Mouse (Mus musculus) kidney, embryonic 14.5 days (tissue): ENCODE measurements around the gene Qsox1. TPM values are rescaled to one million over a fixed set of nuclear protein-coding genes. Genes with fewer than 3 reads are reported as not detected.

ENCODE experiments used
- ATAC-seq: fragments of 200-750 bp; cut with Nextera tagmentation; 2 replicates; pipeline ENCODE4 v1.8.0; 2017; ENCODE audit warnings: moderate number of reproducible peaks, mild to moderate bottlenecking, moderate TSS enrichment, moderate library complexity; ENCODE audit not compliant: low FRiP score, low TSS enrichment
- H3K27ac ChIP-seq: fragments of 300-500 bp; sonication (generic); 2 replicates; pipeline ENCODE4 v1.5.1; 2014; ENCODE audit warnings: low read depth, mild to moderate bottlenecking, low read length, moderate library complexity, mixed read lengths
- H3K27me3 ChIP-seq: fragments of 300-500 bp; sonication (generic); 2 replicates; pipeline ENCODE4 v1.6.1; 2014; ENCODE audit warnings: mild to moderate bottlenecking, low read length; ENCODE audit not compliant: control insufficient read depth, insufficient read depth
- H3K36me3 ChIP-seq: fragments of 300-500 bp; sonication (generic); 2 replicates; pipeline ENCODE4 v1.6.1; 2014; ENCODE audit warnings: low read length, mixed read lengths; ENCODE audit not compliant: control insufficient read depth, insufficient read depth
- H3K4me1 ChIP-seq: fragments of 300-500 bp; sonication (generic); 2 replicates; pipeline ENCODE4 v1.6.1; 2014; ENCODE audit warnings: low read length, mixed read lengths; ENCODE audit not compliant: control insufficient read depth, insufficient read depth
- H3K4me2 ChIP-seq: fragments of 300-500 bp; sonication (generic); replicated peaks from 2 replicates; pipeline ENCODE4 v1.6.1; 2014; ENCODE audit warnings: low read depth, mild to moderate bottlenecking, low read length
- H3K4me3 ChIP-seq: fragments of 300-500 bp; sonication (generic); 2 replicates; pipeline ENCODE4 v1.5.1; 2014; ENCODE audit warnings: mild to moderate bottlenecking, low read length
- H3K9ac ChIP-seq: fragments of 300-500 bp; sonication (generic); 2 replicates; pipeline ENCODE4 v1.6.1; 2014; ENCODE audit warnings: low read depth, mild to moderate bottlenecking, low read length, moderate library complexity
- H3K9me3 ChIP-seq: fragments of 300-500 bp; sonication (generic); 2 replicates; pipeline ENCODE4 v1.6.1; 2016; ENCODE audit warnings: low read length; ENCODE audit not compliant: control insufficient read depth
- WGBS: fragments of 180-500 bp; shearing (Covaris S2); extraction: QIAGEN DNeasy Blood & Tissue Kit; methylation state at CpG from one replicate; pipeline ENCODE4 v1.1.7; 2014; 5-methylcytosine and 5-hydroxymethylcytosine counted together
- polyA plus RNA-seq: library from polyadenylated mRNA; unstranded; fragments of >200 nt; fragmentation: Nextera tagmentation; extraction: Ambion mirVana; gene quantifications from 2 replicates; pipeline ENCODE4 v1.2.1, GENCODE M21; 2014

Gene Qsox1
- polyA plus RNA-seq, 1 experiment from 2014 or later = 11.0 TPM

DNA sequence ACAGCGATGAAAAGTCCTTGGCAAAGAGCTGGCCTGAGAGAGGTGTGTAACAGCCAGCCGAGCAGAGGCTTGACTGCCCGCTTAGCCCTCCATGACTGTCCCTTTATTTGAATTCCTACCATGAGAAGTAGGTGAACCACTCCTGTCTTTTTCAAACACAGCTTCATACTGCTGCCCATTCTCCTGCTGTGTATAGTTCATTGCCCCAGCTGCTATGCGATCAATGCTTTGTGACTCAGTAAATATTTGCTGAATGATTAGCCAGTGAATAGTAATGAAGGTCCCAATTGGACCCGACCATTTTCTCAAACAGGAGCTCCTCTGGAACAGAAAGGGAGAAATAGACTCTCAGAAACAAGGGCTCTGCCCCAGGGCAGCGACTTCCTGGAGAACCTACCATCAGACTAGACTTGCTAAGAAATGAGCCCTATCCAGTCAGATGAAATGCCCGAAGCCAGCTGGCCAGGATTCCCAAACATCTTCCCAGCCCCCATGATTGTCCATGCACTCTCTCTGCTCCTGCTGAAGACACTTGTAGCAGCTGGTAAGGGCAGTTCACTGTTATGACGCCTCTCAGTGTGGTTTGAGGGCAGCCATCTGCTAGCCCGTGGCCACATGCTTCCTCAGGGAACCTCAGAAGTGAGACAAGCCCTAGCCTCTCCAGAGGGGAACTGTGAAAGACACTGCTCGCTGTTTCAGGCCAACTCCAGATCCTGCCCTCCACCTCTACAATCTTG is 2.8 kb downstream of the Qsox1 start:
- peaks cover 10% of the 10 kb centered on the region; the same call in 1 of the 2 replicates for H3K4me1 ChIP-seq
- H3K36me3 ChIP-seq = no peaks in the 10 kb centered on the region
- no peak overlapping the region; the same call in 1 of the 2 replicates for H3K9ac ChIP-seq
- H3K9me3 ChIP-seq = no peaks in the 10 kb centered on the region
- 67% methylated on average over 10 of the region's 10 CpGs for WGBS
- H3K4me2 ChIP-seq = no peak overlapping the region
- H3K27me3 ChIP-seq = no peaks in the 10 kb centered on the region
- H3K27ac ChIP-seq = no peak overlapping the region
- H3K4me3 ChIP-seq = no peak overlapping the region
- ATAC-seq = no peak

DNA sequence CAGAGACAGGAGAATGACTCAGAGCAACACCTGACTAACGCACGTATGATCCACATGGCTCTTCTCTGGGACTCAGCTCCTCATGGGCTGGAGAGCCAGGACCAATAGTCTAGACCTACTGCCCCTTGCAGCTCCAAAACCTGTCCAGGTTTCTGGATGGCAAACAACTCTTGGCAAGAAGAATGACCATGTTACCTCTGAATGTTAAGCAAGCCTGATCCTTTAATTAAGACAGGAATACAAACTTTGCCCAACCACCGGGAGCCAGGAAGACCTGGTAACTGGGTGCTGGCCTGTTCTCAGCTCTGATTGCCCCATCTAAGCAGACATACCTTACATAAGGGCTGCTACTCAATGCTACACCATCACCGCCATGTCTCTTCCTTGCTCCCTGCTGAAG is 4.4 kb downstream of the Qsox1 start:
- Histone ChIP-seq H3K4me3 (no peak overlapping the region), H3K9me3 (no peaks in the 10 kb centered on the region), H3K9ac (no peak overlapping the region), H3K27ac (no peak overlapping the region), H3K27me3 (no peaks in the 10 kb centered on the region), H3K36me3 (no peaks in the 10 kb centered on the region; the same call in 1 of the 2 replicates), H3K4me1 (peaks cover 10% of the 10 kb centered on the region; the same call in 1 of the 2 replicates), H3K4me2 (no peak overlapping the region)
- 89% methylated on average over 4 of the region's 4 CpGs for WGBS
- no peak for ATAC-seq

- ATAC-seq = no peak
- H3K4me1 ChIP-seq = peaks cover under 1% of the 10 kb centered on the region; the same call in 1 of the 2 replicates
- peaks cover 7% of the 10 kb centered on the region; the same call in 1 of the 2 replicates for H3K36me3 ChIP-seq
- no peak overlapping the region for H3K27ac ChIP-seq
- no peaks in the 10 kb centered on the region for H3K27me3 ChIP-seq
- 89% methylated on average over 9 of the region's 9 CpGs for WGBS
- H3K9ac ChIP-seq = no peak overlapping the region
- H3K4me2 ChIP-seq = no peak overlapping the region
- no peaks in the 10 kb centered on the region for H3K9me3 ChIP-seq
- H3K4me3 ChIP-seq = no peak overlapping the region
These were observed 7.1 kb downstream of the Qsox1 start for GRCm38 (mm10) chr1:155805607-155806006.

DNA sequence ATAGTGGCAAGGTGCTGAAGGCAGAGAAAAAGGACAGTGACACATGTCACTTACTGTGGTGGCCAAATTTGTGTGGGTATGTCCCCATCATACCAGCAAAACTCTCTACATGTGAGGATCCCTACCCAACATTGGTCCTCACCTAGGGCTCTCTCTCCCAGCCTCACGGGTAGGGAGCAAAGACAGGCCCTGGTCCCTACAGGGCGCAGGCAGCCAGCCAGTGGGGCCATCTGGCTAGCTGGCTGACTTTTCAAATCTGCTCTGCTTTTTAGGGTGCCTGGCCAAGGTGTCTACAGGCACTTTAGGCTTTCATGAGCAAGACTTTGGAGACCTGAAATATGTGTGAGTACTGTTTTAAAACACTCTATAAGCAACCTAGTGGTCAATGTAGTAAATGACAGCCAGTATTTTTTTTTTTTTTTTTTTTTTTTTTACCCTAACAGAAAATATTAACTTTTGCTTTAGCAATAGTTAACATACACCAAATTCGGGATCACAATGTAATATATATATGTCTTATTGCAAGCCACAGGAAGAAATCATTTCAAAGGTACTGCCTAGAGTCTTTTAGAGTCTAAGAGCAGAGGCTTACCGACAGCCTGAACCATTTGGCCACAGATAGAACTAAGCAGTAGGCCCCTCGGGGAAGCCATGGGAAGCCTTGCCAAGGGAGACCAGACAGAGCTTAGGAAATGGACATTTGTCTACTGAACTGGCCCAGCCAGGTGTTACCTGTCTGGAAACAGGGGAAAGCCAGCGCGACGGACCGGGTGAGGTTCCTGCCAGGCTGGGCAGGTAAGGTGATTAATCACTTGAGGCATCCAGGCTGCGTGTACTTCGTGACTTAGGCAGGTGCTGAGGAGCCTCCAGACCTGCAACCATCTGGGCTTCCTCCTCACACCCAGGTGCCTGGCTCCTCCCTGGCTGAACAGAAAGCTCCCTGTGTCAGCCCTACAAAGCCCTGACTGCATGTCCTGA is 11.4 kb downstream of the Qsox1 start:
- H3K27ac ChIP-seq = no peak overlapping the region
- ATAC-seq = no peak
- WGBS = 71% methylated on average over 11 of the region's 11 CpGs
- H3K9ac ChIP-seq = no peak overlapping the region
- H3K36me3 ChIP-seq = peaks cover 7% of the 10 kb centered on the region; the same call in 1 of the 2 replicates
- no peak overlapping the region for H3K4me3 ChIP-seq
- no peaks in the 10 kb centered on the region for H3K4me1 ChIP-seq
- H3K4me2 ChIP-seq = no peak overlapping the region
- H3K9me3 ChIP-seq = no peaks in the 10 kb centered on the region
- H3K27me3 ChIP-seq = no peaks in the 10 kb centered on the region

- Histone ChIP-seq H3K4me2 (no peak overlapping the region), H3K9me3 (no peaks in the 10 kb centered on the region), H3K9ac (no peak overlapping the region), H3K27me3 (no peaks in the 10 kb centered on the region), H3K4me3 (no peak overlapping the region), H3K36me3 (peaks cover 15% of the 10 kb centered on the region; the same call in 1 of the 2 replicates), H3K4me1 (no peaks in the 10 kb centered on the region), H3K27ac (no peak overlapping the region)
- ATAC-seq = no peak
- WGBS = 95% methylated on average over 4 of the region's 4 CpGs
These were observed 14.7 kb downstream of the Qsox1 start for GRCm38 (mm10) chr1:155798000-155798399.

DNA sequence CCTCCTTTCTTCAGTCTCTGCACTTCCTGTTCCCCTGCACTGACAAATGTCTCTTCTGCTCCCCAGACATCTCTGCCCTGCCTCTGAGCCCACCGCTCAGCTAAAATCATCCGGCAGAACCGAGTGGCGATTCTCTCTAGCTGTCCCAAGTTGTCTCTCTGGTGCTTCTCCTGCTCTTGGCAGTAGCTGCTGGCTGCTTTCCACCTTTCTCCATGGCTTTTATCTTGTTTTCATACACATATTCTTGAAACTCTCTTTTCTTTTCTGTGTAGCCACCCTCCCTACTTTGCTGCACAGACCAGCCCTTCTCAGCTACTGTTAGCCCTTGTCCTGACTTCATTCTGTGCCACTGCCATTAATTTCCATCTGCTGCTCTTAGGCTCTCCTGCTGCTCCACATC is 15.3 kb downstream of the Qsox1 start:
- H3K36me3 ChIP-seq = peaks cover 16% of the 10 kb centered on the region
- H3K27ac ChIP-seq = no peak overlapping the region
- H3K9ac ChIP-seq = no peak overlapping the region
- no peak overlapping the region for H3K4me2 ChIP-seq
- no peak for ATAC-seq
- H3K9me3 ChIP-seq = no peaks in the 10 kb centered on the region
- 86% methylated on average over 4 of the region's 4 CpGs for WGBS
- H3K4me1 ChIP-seq = no peaks in the 10 kb centered on the region
- H3K27me3 ChIP-seq = no peaks in the 10 kb centered on the region
- H3K4me3 ChIP-seq = no peak overlapping the region

- Histone ChIP-seq H3K9ac (no peak overlapping the region), H3K27me3 (no peaks in the 10 kb centered on the region), H3K4me1 (no peaks in the 10 kb centered on the region), H3K4me3 (no peak overlapping the region), H3K4me2 (no peak overlapping the region), H3K36me3 (peaks cover 14% of the 10 kb centered on the region), H3K27ac (no peak overlapping the region), H3K9me3 (no peaks in the 10 kb centered on the region)
- WGBS = 83% methylated on average over 11 of the region's 11 CpGs
- ATAC-seq = no peak
These were observed 15.8 kb downstream of the Qsox1 start for GRCm38 (mm10) chr1:155796757-155797405.

DNA sequence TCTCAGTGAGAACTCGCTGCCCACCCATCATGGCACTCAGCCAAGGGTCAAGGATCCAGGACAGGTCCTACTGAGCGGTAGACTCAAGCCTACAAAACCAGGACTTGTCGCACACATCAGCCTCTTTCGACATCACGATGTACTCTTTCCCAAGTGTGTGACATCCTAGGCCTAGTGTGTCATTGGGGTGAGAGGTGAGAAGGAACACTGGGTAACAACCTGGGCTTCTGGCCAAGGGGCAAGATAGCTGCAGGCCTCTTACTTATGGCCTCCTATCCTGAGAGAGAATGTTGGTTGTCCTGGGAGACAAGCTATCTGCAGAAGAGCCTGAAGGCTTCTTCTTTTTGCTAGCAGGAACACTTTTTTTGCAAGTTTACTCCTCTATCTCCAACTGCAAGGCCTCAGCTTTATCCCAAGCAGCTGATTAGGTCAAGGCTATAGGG is 16.9 kb downstream of the Qsox1 start:
- Histone ChIP-seq H3K9me3 (no peaks in the 10 kb centered on the region), H3K27ac (no peak overlapping the region), H3K27me3 (no peaks in the 10 kb centered on the region), H3K4me2 (no peak overlapping the region), H3K4me1 (no peaks in the 10 kb centered on the region), H3K36me3 (peaks cover 17% of the 10 kb centered on the region), H3K4me3 (no peak overlapping the region), H3K9ac (no peak overlapping the region)
- WGBS = 92% methylated on average over 5 of the region's 5 CpGs
- ATAC-seq = no peak
